Comparison of ENCODE assay signal across 10 mouse cellular contexts in the genomic region with DNA sequence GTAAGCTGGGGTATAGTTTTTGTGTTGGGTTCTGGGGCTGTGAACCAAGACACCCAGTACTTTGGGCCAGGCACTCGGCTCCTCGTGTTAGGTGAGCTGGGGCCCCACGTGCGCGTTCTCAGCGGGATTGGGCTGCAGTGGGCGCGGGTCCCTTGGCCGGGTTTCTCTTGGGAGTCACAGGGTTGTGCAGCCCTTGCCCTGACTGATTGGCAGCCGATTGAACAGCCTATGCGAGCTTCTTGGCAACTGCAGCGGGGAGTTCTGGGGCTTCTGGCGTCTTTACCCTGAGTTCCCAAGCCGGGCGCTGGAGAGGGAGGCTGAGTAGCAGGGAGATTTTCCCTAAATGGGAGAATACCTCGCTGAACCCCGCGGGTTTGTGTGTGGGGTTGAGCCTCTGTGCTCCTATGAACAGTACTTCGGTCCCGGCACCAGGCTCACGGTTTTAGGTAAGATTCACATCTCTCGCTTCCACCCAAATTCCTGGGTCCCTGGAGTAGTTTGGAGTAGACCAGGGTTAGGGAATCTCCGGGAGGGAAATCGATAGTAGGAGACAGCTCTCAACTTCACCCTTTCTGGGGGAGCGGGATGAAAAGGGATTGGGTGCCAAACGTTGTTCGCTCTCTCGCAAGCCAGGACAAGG. TPM values are rescaled to one million over a fixed set of nuclear protein-coding genes. Genes with fewer than 3 reads are reported as not detected.
A peak's percentile ranks its signal among the peaks of the same experiment; 100 is the strongest.
DNase-seq lines count a peak whose midpoint lies in the region; ATAC-seq and TF ChIP-seq lines count a peak whose summit lies in the region.
"Had no signal": no experiment of that assay in that cellular context is flagged by ENCODE, and none has a peak within 500 bp of the region (broad histone marks: within the 10 kb centered on the region; RNA-seq: fewer than 3 reads in every experiment).

No protein-coding gene starts in this region.

- no peak for TF ChIP-seq CTCF in heart, postnatal 0 days (IDR thresholded peaks at IDR 0.05; ENCODE audit: low read depth)
- TF ChIP-seq CTCF in thymus, adult 2 months (IDR thresholded peaks at IDR 0.05; ENCODE audit: borderline replicate concordance, control insufficient read depth, extremely low read depth, insufficient read depth, low read length, poor library complexity), result no peak

- DNase-seq in heart, postnatal 0 days (ENCODE audit: low spot score), result no peak
- DNase-seq in heart, adult 18-20 months, result no peak
- DNase-seq in R1 (ENCODE audit: low read depth, low spot score), result peak; percentile 9
- DNase-seq in thymus, adult 2 months, result no peak
- DNase-seq in urinary bladder, adult 2 months (ENCODE audit: low spot score), result no peak
- no peak for DNase-seq in cerebellum, adult 11-12 months

- no peaks in the 10 kb centered on the region for H3K36me3 ChIP-seq in heart, postnatal 0 days (replicated peaks; ENCODE audit: control insufficient read depth, insufficient read depth, low read length)
- H3K36me3 ChIP-seq in forebrain, embryonic 15.5 days, result no peaks in the 10 kb centered on the region
- H3K36me3 ChIP-seq in liver, embryonic 16.5 days (ENCODE audit: control insufficient read depth, insufficient read depth), result no peaks in the 10 kb centered on the region
- peaks cover 74% of the 10 kb centered on the region for H3K36me3 ChIP-seq in thymus, adult 2 months (ENCODE audit: control insufficient read depth, insufficient read depth, low read length)

- ATAC-seq in heart, postnatal 0 days (ENCODE audit: insufficient read depth, low read depth), result no peak
- peak; percentile 51 for ATAC-seq in forebrain, embryonic 15.5 days (replicated peaks)
- no peak for ATAC-seq in liver, embryonic 16.5 days (ENCODE audit: low read depth)
- ATAC-seq: Patski had no signal

- peak overlapping the region; percentile 31; the same call in 1 of the 2 replicates for H3K9ac ChIP-seq in heart, postnatal 0 days (replicated peaks; ENCODE audit: low read depth, low read length)
- peak overlapping the region; percentile 43 for H3K9ac ChIP-seq in forebrain, embryonic 15.5 days (replicated peaks)
- H3K9ac ChIP-seq in liver, embryonic 16.5 days (ENCODE audit: low read depth, low read length), result no peak overlapping the region

- WGBS in heart, postnatal 0 days, result 6% methylated on average over 28 of the region's 28 CpGs
- WGBS in forebrain, embryonic 15.5 days, result 3% methylated on average over 28 of the region's 28 CpGs
- WGBS in liver, embryonic 16.5 days (ENCODE audit: insufficient replicate concordance), result 17% methylated on average over 28 of the region's 28 CpGs
- 1% methylated on average over 28 of the region's 28 CpGs for WGBS in thymus, adult 2 months

- H3K4me3 ChIP-seq in heart, postnatal 0 days (ENCODE audit: low read depth, low read length), result peak overlapping the region; percentile 42
- H3K4me3 ChIP-seq in forebrain, embryonic 15.5 days, result peak overlapping the region; percentile 37
- H3K4me3 ChIP-seq in liver, embryonic 16.5 days (ENCODE audit: low read depth, low read length), result no peak overlapping the region
- peak overlapping the region; percentile 97 for H3K4me3 ChIP-seq in thymus, adult 2 months (ENCODE audit: control insufficient read depth, insufficient read depth, low read length)

- peaks cover 12% of the 10 kb centered on the region; the same call in 1 of the 2 replicates for H3K27me3 ChIP-seq in heart, postnatal 0 days (ENCODE audit: control insufficient read depth, insufficient read depth, low read length)
- H3K27me3 ChIP-seq in forebrain, embryonic 15.5 days, result no peaks in the 10 kb centered on the region
- peaks cover 7% of the 10 kb centered on the region; the same call in 1 of the 2 replicates for H3K27me3 ChIP-seq in liver, embryonic 16.5 days (ENCODE audit: control insufficient read depth, insufficient read depth, low read depth, low read length)
- H3K27me3 ChIP-seq in thymus, adult 2 months (ENCODE audit: control insufficient read depth, insufficient read depth, low read length), result no peaks in the 10 kb centered on the region
- H3K27me3 ChIP-seq: Patski had no signal

- H3K4me1 ChIP-seq in heart, postnatal 0 days (ENCODE audit: control insufficient read depth, insufficient read depth), result no peaks in the 10 kb centered on the region
- H3K4me1 ChIP-seq in forebrain, embryonic 15.5 days, result peaks cover 15% of the 10 kb centered on the region
- H3K4me1 ChIP-seq in liver, embryonic 16.5 days (ENCODE audit: control insufficient read depth, low read depth, low read length), result no peaks in the 10 kb centered on the region; the same call in 1 of the 2 replicates
- H3K4me1 ChIP-seq in thymus, adult 2 months (replicated peaks; ENCODE audit: control insufficient read depth, insufficient read depth, low read length), result no peaks in the 10 kb centered on the region

- TF ChIP-seq POLR2A in thymus, adult 2 months (IDR thresholded peaks at IDR 0.05; ENCODE audit: control insufficient read depth, extremely low read depth, insufficient read depth, low read length, poor library complexity), result 0 out of 2 replicates have a peak, but pooled peaks have one; percentile 24

- TF ChIP-seq EP300 in heart, postnatal 0 days (IDR thresholded peaks at IDR 0.05; ENCODE audit: low read depth), result no peak

- H3K27ac ChIP-seq in heart, postnatal 0 days (ENCODE audit: low read depth), result peak overlapping the region; percentile 22; the same call in 1 of the 2 replicates
- H3K27ac ChIP-seq in forebrain, embryonic 15.5 days (replicated peaks), result no peak overlapping the region
- no peak overlapping the region for H3K27ac ChIP-seq in liver, embryonic 16.5 days (ENCODE audit: low read length)
- peak overlapping the region; percentile 100 for H3K27ac ChIP-seq in thymus, adult 2 months (ENCODE audit: control insufficient read depth, insufficient read depth, low read length)

- H3K4me2 ChIP-seq in heart, postnatal 0 days (ENCODE audit: low read depth, low read length), result peak overlapping the region; percentile 56
- H3K4me2 ChIP-seq in forebrain, embryonic 15.5 days (replicated peaks), result peak overlapping the region; percentile 66
- peak overlapping the region; percentile 28; the same call in 1 of the 2 replicates for H3K4me2 ChIP-seq in liver, embryonic 16.5 days (ENCODE audit: low read depth, low read length)

- H3K9me3 ChIP-seq in heart, postnatal 0 days (replicated peaks; ENCODE audit: control insufficient read depth, low read length), result no peaks in the 10 kb centered on the region
- H3K9me3 ChIP-seq in forebrain, embryonic 15.5 days, result no peaks in the 10 kb centered on the region
- H3K9me3 ChIP-seq in liver, embryonic 16.5 days (replicated peaks; ENCODE audit: control insufficient read depth, low read length), result no peaks in the 10 kb centered on the region

RNA-seq across cellular contexts. Expression of a gene that starts 21.9 kb away (rescaled TPM):
- not detected in 2 replicates for total RNA-seq in heart, postnatal 0 days (2014; rRNA removed; ENCODE audit: low replicate concordance)
- polyA plus RNA-seq in heart, postnatal 0 days (2015; fragmentation: Nextera tagmentation; extraction: Ambion mirVana), result not detected in 2 replicates
- total RNA-seq in heart, adult 18-20 months (2021), result not detected
- polyA plus RNA-seq in forebrain, embryonic 15.5 days (2015; fragmentation: Nextera tagmentation; extraction: Ambion mirVana), result not detected in 2 replicates
- polyA plus RNA-seq in liver, embryonic 16.5 days (2015; fragmentation: Nextera tagmentation; extraction: Ambion mirVana), result 0.46 and 4.0 TPM in 2 replicates
- 9.8 and 13.8 TPM in 2 replicates for polyA plus RNA-seq in thymus, adult 2 months (2012; rRNA removed)
- 0.12 and 1.0 TPM in 2 replicates for polyA plus RNA-seq in urinary bladder, adult 2 months (2012; rRNA removed)
- total RNA-seq: layer of hippocampus, postnatal 14 days had no signal
- polyA plus RNA-seq: Patski had no signal

Comparison
In these comparisons a context has a peak if more than half of its experiments do, and no peak if none do; other contexts are left out.
1. H3K27ac ChIP-seq: peak in heart, postnatal 0 days (single experiment) and thymus, adult 2 months (single experiment); none in forebrain, embryonic 15.5 days (single experiment) and liver, embryonic 16.5 days (single experiment).
2. Peak in every context shown above with its lines, with median percentiles within 50 percentile points of each other: H3K4me2 ChIP-seq.